30 mouse cellular contexts compared by ENCODE assay signal in genomic region chrX:167380073-167380472, GRCm38 (mm10). TPM values are rescaled to one million over a fixed set of nuclear protein-coding genes. Genes with fewer than 3 reads are reported as not detected.
DNase-seq lines count a peak whose midpoint lies in the region; ATAC-seq lines count a peak whose summit lies in the region.
"Had no signal": no experiment of that assay in that cellular context is flagged by ENCODE, and none has a peak within 500 bp of the region (broad histone marks: within the 10 kb centered on the region; RNA-seq: fewer than 3 reads in every experiment).

No protein-coding gene starts in this region.

- H3K9me3 ChIP-seq in heart, embryonic 13.5 days = no peaks in the 10 kb centered on the region
- no peaks in the 10 kb centered on the region for H3K9me3 ChIP-seq in liver, embryonic 13.5 days (replicated peaks)
- no peaks in the 10 kb centered on the region for H3K9me3 ChIP-seq in liver, embryonic 11.5 days (ENCODE audit: control insufficient read depth, low read length)
- H3K9me3 ChIP-seq in neural tube, embryonic 15.5 days (replicated peaks) = no peaks in the 10 kb centered on the region
- H3K9me3 ChIP-seq: embryonic facial prominence, embryonic 12.5 days; intestine, embryonic 15.5 days; limb, embryonic 13.5 days; liver, embryonic 15.5 days; midbrain, embryonic 12.5 days; neural tube, embryonic 12.5 days had no signal

- H3K36me3 ChIP-seq in heart, embryonic 13.5 days = no peaks in the 10 kb centered on the region
- H3K36me3 ChIP-seq in liver, embryonic 13.5 days = no peaks in the 10 kb centered on the region
- H3K36me3 ChIP-seq in liver, embryonic 11.5 days (ENCODE audit: control insufficient read depth, insufficient read depth, low read length) = no peaks in the 10 kb centered on the region
- H3K36me3 ChIP-seq in neural tube, embryonic 15.5 days = no peaks in the 10 kb centered on the region
- H3K36me3 ChIP-seq: embryonic facial prominence, embryonic 12.5 days; intestine, embryonic 15.5 days; limb, embryonic 13.5 days; liver, embryonic 15.5 days; midbrain, embryonic 12.5 days; neural tube, embryonic 12.5 days had no signal

- no peak overlapping the region for H3K27ac ChIP-seq in heart, embryonic 13.5 days (replicated peaks)
- no peak overlapping the region for H3K27ac ChIP-seq in liver, embryonic 13.5 days
- no peak overlapping the region for H3K27ac ChIP-seq in liver, embryonic 11.5 days (ENCODE audit: low read depth, low read length)
- H3K27ac ChIP-seq in neural tube, embryonic 15.5 days (replicated peaks) = no peak overlapping the region
- H3K27ac ChIP-seq: embryonic facial prominence, embryonic 12.5 days; intestine, embryonic 15.5 days; limb, embryonic 13.5 days; liver, embryonic 15.5 days; midbrain, embryonic 12.5 days; neural tube, embryonic 12.5 days had no signal

- no peak overlapping the region for H3K9ac ChIP-seq in heart, embryonic 13.5 days
- H3K9ac ChIP-seq in liver, embryonic 13.5 days = no peak overlapping the region
- H3K9ac ChIP-seq in liver, embryonic 11.5 days (ENCODE audit: low read depth, low read length) = no peak overlapping the region
- H3K9ac ChIP-seq in neural tube, embryonic 15.5 days (replicated peaks) = no peak overlapping the region
- H3K9ac ChIP-seq: embryonic facial prominence, embryonic 12.5 days; intestine, embryonic 15.5 days; limb, embryonic 13.5 days; liver, embryonic 15.5 days; lung, embryonic 14.5 days; midbrain, embryonic 12.5 days; neural tube, embryonic 12.5 days had no signal

- no peak overlapping the region for H3K4me3 ChIP-seq in heart, embryonic 13.5 days
- H3K4me3 ChIP-seq in liver, embryonic 13.5 days (replicated peaks) = no peak overlapping the region
- H3K4me3 ChIP-seq in liver, embryonic 11.5 days (ENCODE audit: low read depth, low read length) = no peak overlapping the region
- no peak overlapping the region for H3K4me3 ChIP-seq in neural tube, embryonic 15.5 days (replicated peaks)
- H3K4me3 ChIP-seq: embryonic facial prominence, embryonic 12.5 days; intestine, embryonic 15.5 days; limb, embryonic 13.5 days; liver, embryonic 15.5 days; midbrain, embryonic 12.5 days; myocyte; neural tube, embryonic 12.5 days had no signal

- 0 out of 2 replicates have a peak, but pooled peaks cover 2% of the 10 kb centered on the region for H3K27me3 ChIP-seq in heart, embryonic 13.5 days (replicated peaks)
- no peaks in the 10 kb centered on the region for H3K27me3 ChIP-seq in liver, embryonic 13.5 days
- H3K27me3 ChIP-seq in liver, embryonic 11.5 days (replicated peaks; ENCODE audit: control insufficient read depth, insufficient read depth, low read length) = peaks cover 5% of the 10 kb centered on the region
- H3K27me3 ChIP-seq in neural tube, embryonic 15.5 days (replicated peaks) = peaks cover 30% of the 10 kb centered on the region; the same call in 1 of the 2 replicates
- H3K27me3 ChIP-seq: liver, embryonic 15.5 days; Patski had no signal

- no peak for DNase-seq in heart, adult 18-20 months
- DNase-seq in liver, embryonic 13.5 days = peak; percentile 0
- no peak for DNase-seq in liver, embryonic 11.5 days (ENCODE audit: low spot score)
- peak; percentile 7 for DNase-seq in NIH3T3 (ENCODE audit: low read depth)
- no peak for DNase-seq in kidney, postnatal 4 days
- DNase-seq: adrenal gland, postnatal 25 days; B cell, adult 2 months; cerebellum, adult 11-12 months; cerebellum, adult 9-11 months; embryo, embryonic 11 days; heart, postnatal 10 days; kidney, adult 2 months; kidney, postnatal 36 days; lung, embryonic 14.5 days; lung, postnatal 14 days; right cerebral cortex, postnatal 4 days; thymus, postnatal 4 days had no signal

- H3K4me1 ChIP-seq in heart, embryonic 13.5 days = no peaks in the 10 kb centered on the region
- H3K4me1 ChIP-seq in liver, embryonic 13.5 days (replicated peaks) = peaks cover 22% of the 10 kb centered on the region
- H3K4me1 ChIP-seq in liver, embryonic 11.5 days (replicated peaks; ENCODE audit: control insufficient read depth, insufficient read depth, low read length) = no peaks in the 10 kb centered on the region; the same call in 1 of the 2 replicates
- 0 out of 2 replicates have a peak, but pooled peaks cover 3% of the 10 kb centered on the region for H3K4me1 ChIP-seq in neural tube, embryonic 15.5 days
- H3K4me1 ChIP-seq: embryonic facial prominence, embryonic 12.5 days; intestine, embryonic 15.5 days; limb, embryonic 13.5 days; liver, embryonic 15.5 days; midbrain, embryonic 12.5 days; neural tube, embryonic 12.5 days had no signal

- 50% methylated on average over 4 of the region's 4 CpGs for WGBS in heart, embryonic 13.5 days
- 27% methylated on average over 4 of the region's 4 CpGs for WGBS in liver, embryonic 13.5 days (ENCODE audit: insufficient replicate concordance)
- 47% methylated on average over 4 of the region's 4 CpGs for WGBS in liver, embryonic 11.5 days
- 66% methylated on average over 4 of the region's 4 CpGs for WGBS in neural tube, embryonic 15.5 days

- H3K4me2 ChIP-seq in heart, embryonic 13.5 days = peak overlapping the region; percentile 75
- 0 out of 2 replicates have a peak overlapping the region, but pooled peaks have one; percentile 80 for H3K4me2 ChIP-seq in liver, embryonic 13.5 days
- no peak overlapping the region for H3K4me2 ChIP-seq in liver, embryonic 11.5 days
- no peak overlapping the region for H3K4me2 ChIP-seq in neural tube, embryonic 15.5 days
- H3K4me2 ChIP-seq: embryonic facial prominence, embryonic 12.5 days; intestine, embryonic 15.5 days; limb, embryonic 13.5 days; liver, embryonic 15.5 days; lung, embryonic 14.5 days; midbrain, embryonic 12.5 days; neural tube, embryonic 12.5 days had no signal

- ATAC-seq in heart, embryonic 13.5 days (ENCODE audit: extremely low read depth, insufficient number of reproducible peaks, low FRiP score, low TSS enrichment) = no peak
- ATAC-seq in liver, embryonic 13.5 days (ENCODE audit: low read depth) = no peak
- no peak for ATAC-seq in liver, embryonic 11.5 days (replicated peaks; ENCODE audit: low FRiP score)
- ATAC-seq in megakaryocyte-erythroid progenitor cell, adult 5-6 weeks (replicated peaks; ENCODE audit: low FRiP score, low TSS enrichment, poor library complexity, severe bottlenecking) = peak; percentile 77
- ATAC-seq in neural tube, embryonic 15.5 days (ENCODE audit: low FRiP score) = no peak
- ATAC-seq: forebrain, embryonic 16.5 days; hindbrain, embryonic 16.5 days; intestine, embryonic 15.5 days; Patski had no signal

RNA-seq across cellular contexts. Expression of gene Prps2, which starts 2.5 kb away (rescaled TPM):
- 35.5 and 40.8 TPM in 2 replicates for polyA plus RNA-seq in heart, embryonic 13.5 days (2015; fragmentation: Nextera tagmentation; extraction: Ambion mirVana)
- total RNA-seq in heart, adult 18-20 months (2021) = 10 to 100 TPM; 15.1 to 25.0 TPM
- polyA plus RNA-seq in liver, embryonic 13.5 days (2015; fragmentation: Nextera tagmentation; extraction: Ambion mirVana) = 11.8 and 13.1 TPM in 2 replicates
- 25.2 and 25.9 TPM in 2 replicates for polyA plus RNA-seq in liver, embryonic 11.5 days (2014; fragmentation: Nextera tagmentation; extraction: Ambion mirVana)
- total RNA-seq in megakaryocyte-erythroid progenitor cell, adult 5-6 weeks (2014; fragmentation: Nextera tagmentation) = 33.6 and 41.3 TPM in 2 replicates
- total RNA-seq in megakaryocyte-erythroid progenitor cell, adult 5-6 weeks (2017) = 38.0 and 42.5 TPM in 2 replicates
- polyA plus RNA-seq in neural tube, embryonic 15.5 days (2015; fragmentation: Nextera tagmentation; extraction: Ambion mirVana) = 7.8 and 21.2 TPM in 2 replicates

RNA-seq across cellular contexts. Expression of gene Tlr7, which starts 49.7 kb away (rescaled TPM):
- 0.19 and 0.71 TPM in 2 replicates for polyA plus RNA-seq in heart, embryonic 13.5 days (2015; fragmentation: Nextera tagmentation; extraction: Ambion mirVana)
- total RNA-seq in heart, adult 18-20 months (2021) = 1 to 10 TPM; 2.6 to 3.8 TPM
- 0.22 and 0.38 TPM in 2 replicates for polyA plus RNA-seq in liver, embryonic 13.5 days (2015; fragmentation: Nextera tagmentation; extraction: Ambion mirVana)
- polyA plus RNA-seq in liver, embryonic 11.5 days (2014; fragmentation: Nextera tagmentation; extraction: Ambion mirVana) = 0.83 and 1.1 TPM in 2 replicates
- 0.35 and 0.69 TPM in 2 replicates for total RNA-seq in megakaryocyte-erythroid progenitor cell, adult 5-6 weeks (2014; fragmentation: Nextera tagmentation)
- total RNA-seq in megakaryocyte-erythroid progenitor cell, adult 5-6 weeks (2017) = not detected in 2 replicates
- polyA plus RNA-seq in neural tube, embryonic 15.5 days (2015; fragmentation: Nextera tagmentation; extraction: Ambion mirVana) = 0.52 and 1.5 TPM in 2 replicates
- polyA plus RNA-seq: myocyte, Patski had no signal

Comparison
In these comparisons a context has a peak if more than half of its experiments do, and no peak if none do; other contexts are left out.
1. H3K4me2 ChIP-seq: peak in heart, embryonic 13.5 days (single experiment) and liver, embryonic 13.5 days (single experiment); none in liver, embryonic 11.5 days (single experiment) and neural tube, embryonic 15.5 days (single experiment).
2. DNase-seq: peak in liver, embryonic 13.5 days (single experiment) and NIH3T3 (single experiment); none in heart, adult 18-20 months (0 of 2), liver, embryonic 11.5 days (single experiment) and kidney, postnatal 4 days (0 of 2).